Mouse (Mus musculus) C2C12 (cell line): ENCODE data around the gene Gm7271. TPM values are rescaled to one million over a fixed set of nuclear protein-coding genes. Genes with fewer than 3 reads are reported as not detected.

Source experiments
- H3K27me3 ChIP-seq: one replicate; pipeline ENCODE4 v1.6.1; 2011; ENCODE audit not compliant: control insufficient read depth, insufficient read depth, insufficient read length
- H3K36me3 ChIP-seq: one replicate; pipeline ENCODE4 v1.6.1; 2011; ENCODE audit not compliant: control insufficient read depth, insufficient read depth
- H3K4me3 ChIP-seq: one replicate; pipeline ENCODE4 v1.5.1; 2011; ENCODE audit warnings: mild to moderate bottlenecking, control low read depth; ENCODE audit not compliant: poor library complexity, insufficient read depth, severe bottlenecking
- H3K79me2 ChIP-seq: one replicate; pipeline ENCODE4 v1.6.1; 2011; ENCODE audit not compliant: control insufficient read depth, insufficient read depth
- H3K79me3 ChIP-seq: one replicate; pipeline ENCODE4 v1.6.1; 2011; ENCODE audit warnings: low read depth, control low read depth
- H3ac ChIP-seq: one replicate; pipeline ENCODE3; 2011; ENCODE audit warnings: low read depth; ENCODE audit not compliant: control insufficient read depth, insufficient read length
- CEBPB ChIP-seq: IDR thresholded peaks from one replicate; pipeline ENCODE4 v1.6.1; 2011; ENCODE audit warnings: low read depth, mild to moderate bottlenecking, control low read depth, moderate library complexity
- CTCF ChIP-seq: IDR thresholded peaks from one replicate; pipeline ENCODE4 v1.5.1; 2011; ENCODE audit not compliant: control insufficient read depth, insufficient read depth, insufficient read length
- FOSL1 ChIP-seq: IDR thresholded peaks from one replicate; pipeline ENCODE4 v1.8.0; 2011; ENCODE audit warnings: mild to moderate bottlenecking, low read length; ENCODE audit not compliant: poor library complexity, insufficient read depth, severe bottlenecking
- MAX ChIP-seq: IDR thresholded peaks from one replicate; pipeline ENCODE4 v1.6.1; 2011; ENCODE audit warnings: mild to moderate bottlenecking, control low read depth
- MYOD1 ChIP-seq: IDR thresholded peaks from one replicate; pipeline ENCODE4 v1.6.1; 2011; ENCODE audit warnings: low read depth; ENCODE audit not compliant: control insufficient read depth, insufficient read length
- MYOG ChIP-seq: IDR thresholded peaks from one replicate; pipeline ENCODE4 v1.6.1; 2011; ENCODE audit not compliant: control insufficient read depth, insufficient read length; ENCODE audit errors: extremely low read depth
- USF1 ChIP-seq: IDR thresholded peaks from one replicate; pipeline ENCODE4 v1.6.1; 2011; ENCODE audit warnings: low read depth, mild to moderate bottlenecking, control low read depth, moderate library complexity
- polyA plus RNA-seq: library from polyadenylated mRNA; unstranded; fragments of >200 nt; fragmentation: generic; extraction: Trizol; gene quantifications from one replicate; pipeline ENCODE4 v1.2.1, GENCODE M21; 2012; ENCODE audit warnings: missing spikeins

The Gm7271 gene
- polyA plus RNA-seq, 1 experiment, result not detected

GRCm38 (mm10) chr5:76540842-76541241 lies 57.0 kb downstream of the Gm7271 start:
- no peaks in the 10 kb centered on the region for H3K79me3 ChIP-seq
- H3K79me2 ChIP-seq, result no peaks in the 10 kb centered on the region
- TF ChIP-seq MYOG (no peak), MYOD1 (no peak), CTCF (no peak), USF1 (no peak), FOSL1 (no peak), CEBPB (no peak)
- no peak overlapping the region for H3K4me3 ChIP-seq
- peaks cover 53% of the 10 kb centered on the region for H3K36me3 ChIP-seq
- no peak overlapping the region for H3ac ChIP-seq
- H3K27me3 ChIP-seq, result no peaks in the 10 kb centered on the region

GRCm38 (mm10) chr5:76543200-76543599 lies 59.4 kb downstream of the Gm7271 start:
- TF ChIP-seq MYOD1 (no peak), CEBPB (no peak)
- no peaks in the 10 kb centered on the region for H3K79me3 ChIP-seq
- H3K4me3 ChIP-seq, result no peak overlapping the region
- H3K36me3 ChIP-seq, result peaks cover 50% of the 10 kb centered on the region
- no peaks in the 10 kb centered on the region for H3K79me2 ChIP-seq
- no peaks in the 10 kb centered on the region for H3K27me3 ChIP-seq
- H3ac ChIP-seq, result no peak overlapping the region

- H3K79me2 ChIP-seq, result no peaks in the 10 kb centered on the region
These were observed 66.6 kb downstream of the Gm7271 start for GRCm38 (mm10) chr5:76550426-76550825.

GRCm38 (mm10) chr5:76565321-76565720 lies 81.5 kb downstream of the Gm7271 start:
- H3K36me3 ChIP-seq, result peaks cover 72% of the 10 kb centered on the region

More at GRCm38 (mm10) chr5:76550426-76550825, 66.6 kb downstream of the Gm7271 start:
- no peaks in the 10 kb centered on the region for H3K27me3 ChIP-seq
- no peak overlapping the region for H3K4me3 ChIP-seq
- TF ChIP-seq FOSL1, result no peak
- no peak for TF ChIP-seq MYOG
- no peak for TF ChIP-seq CTCF
- no peak for TF ChIP-seq MYOD1
- no peak for TF ChIP-seq USF1
- TF ChIP-seq MAX, result no peak
- no peak for TF ChIP-seq CEBPB
- peaks cover 46% of the 10 kb centered on the region for H3K36me3 ChIP-seq
- no peaks in the 10 kb centered on the region for H3K79me3 ChIP-seq
- H3ac ChIP-seq, result no peak overlapping the region

More at GRCm38 (mm10) chr5:76565321-76565720, 81.5 kb downstream of the Gm7271 start:
- H3K4me3 ChIP-seq, result no peak overlapping the region
- H3K79me3 ChIP-seq, result no peaks in the 10 kb centered on the region
- TF ChIP-seq CTCF, result peak; percentile 94
- TF ChIP-seq MAX, result peak; percentile 56
- TF ChIP-seq MYOG, result no peak
- no peaks in the 10 kb centered on the region for H3K27me3 ChIP-seq
- no peaks in the 10 kb centered on the region for H3K79me2 ChIP-seq
- no peak overlapping the region for H3ac ChIP-seq

Other genes starting within 250 kb of the Gm7271 start
- 5.7 TPM for gene Clock, start 179.2 kb upstream of the Gm7271 start, polyA plus RNA-seq
- not detected for gene Pdcl2, start 152.9 kb upstream of the Gm7271 start, polyA plus RNA-seq
- 0.23 TPM for gene Nmu, start 120.3 kb upstream of the Gm7271 start, polyA plus RNA-seq
- 17.6 TPM for gene Exoc1, start 45.3 kb downstream of the Gm7271 start, polyA plus RNA-seq
- gene Cep135, start 104.7 kb downstream of the Gm7271 start, polyA plus RNA-seq, result 1.6 TPM
- 4.6 TPM for gene C530008M17Rik, start 172.5 kb downstream of the Gm7271 start, polyA plus RNA-seq